Comparison of ENCODE assay signal across 16 mouse cellular contexts in the genomic region with DNA sequence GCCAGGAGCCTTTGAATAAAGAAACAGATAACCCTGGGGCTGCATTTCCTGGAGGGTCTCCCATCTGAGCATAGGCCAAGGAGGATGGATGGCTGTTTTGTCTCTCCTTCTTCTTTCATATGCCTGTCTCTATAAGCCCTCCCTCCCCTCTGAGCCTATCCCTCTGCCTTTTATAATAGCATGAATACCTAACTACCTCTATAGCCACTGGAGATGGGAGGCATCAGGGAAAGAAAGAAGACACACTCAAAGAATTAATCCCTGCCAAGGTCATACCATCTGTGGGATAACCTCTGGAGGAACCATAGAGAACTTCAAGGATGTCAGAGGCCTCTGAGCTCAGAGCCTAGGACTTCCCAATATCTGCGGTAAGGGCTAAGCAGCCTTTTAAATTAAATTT.
"Had no signal": no experiment of that assay in that cellular context is flagged by ENCODE, and none has a peak within 500 bp of the region (broad histone marks: within the 10 kb centered on the region; RNA-seq: fewer than 3 reads in every experiment).

No protein-coding gene starts in this region.

- DNase-seq: heart, postnatal 10 days; heart, postnatal 14 days; heart, postnatal 36 days; heart, postnatal 4 days; kidney, adult 11 months; kidney, adult 18-20 months; kidney, adult 2 months; kidney, adult 8-10 months; kidney, adult 9 months; kidney, postnatal 10 days; kidney, postnatal 14 days; kidney, postnatal 25 days; kidney, postnatal 36 days; kidney, postnatal 4 days; layer of hippocampus, adult 9-11 months; layer of hippocampus, postnatal 36 days had no signal
